Mouse (Mus musculus) bone marrow, adult 2 months (tissue): ENCODE data around the gene Trpc1.

ENCODE experiments used
- CTCF ChIP-seq: fragments of 200-500 bp; IDR thresholded peaks from 2 replicates; pipeline ENCODE4 v1.5.1; 2011; ENCODE audit warnings: low read length, control low read depth; ENCODE audit not compliant: control insufficient read depth, insufficient read depth
- POLR2A ChIP-seq: fragments of 200-500 bp; IDR thresholded peaks from 2 replicates; pipeline ENCODE4 v1.6.1; 2011; ENCODE audit warnings: low read depth, mild to moderate bottlenecking, control low read depth, low read length, borderline replicate concordance; ENCODE audit not compliant: control insufficient read depth

DNA sequence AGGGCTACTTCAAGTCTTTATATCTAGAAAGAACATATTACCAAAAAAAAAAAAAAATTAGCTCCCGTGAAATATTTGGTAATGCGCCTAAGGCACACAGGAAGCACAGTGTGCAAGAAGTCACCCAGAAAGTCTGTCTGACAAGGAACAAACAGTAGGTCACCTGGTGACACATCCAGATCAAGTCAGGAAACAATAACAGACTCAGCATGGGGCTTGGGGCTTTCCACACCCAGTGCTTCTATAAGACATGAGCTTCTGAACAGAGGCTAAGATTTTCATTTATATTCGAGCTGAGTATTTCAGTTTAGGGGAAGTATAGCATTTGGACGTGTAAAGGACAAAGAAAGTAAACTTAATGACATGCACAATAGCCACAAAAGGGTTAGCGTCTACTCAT lies 45.7 kb upstream of the Trpc1 start:
- TF ChIP-seq CTCF (no peak), POLR2A (no peak)
